Mouse (Mus musculus) kidney, embryonic 14.5 days (tissue): Measurements from ENCODE around the gene Ifitm10. TPM values are rescaled to one million over a fixed set of nuclear protein-coding genes. Genes with fewer than 3 reads are reported as not detected.

Experiments used
- ATAC-seq: fragments of 200-750 bp; cut with Nextera tagmentation; 2 replicates; pipeline ENCODE4 v1.8.0; 2017; ENCODE audit warnings: moderate number of reproducible peaks, mild to moderate bottlenecking, moderate TSS enrichment, moderate library complexity; ENCODE audit not compliant: low FRiP score, low TSS enrichment
- H3K27ac ChIP-seq: fragments of 300-500 bp; sonication (generic); 2 replicates; pipeline ENCODE4 v1.5.1; 2014; ENCODE audit warnings: low read depth, mild to moderate bottlenecking, low read length, moderate library complexity, mixed read lengths
- H3K27me3 ChIP-seq: fragments of 300-500 bp; sonication (generic); 2 replicates; pipeline ENCODE4 v1.6.1; 2014; ENCODE audit warnings: mild to moderate bottlenecking, low read length; ENCODE audit not compliant: control insufficient read depth, insufficient read depth
- H3K36me3 ChIP-seq: fragments of 300-500 bp; sonication (generic); 2 replicates; pipeline ENCODE4 v1.6.1; 2014; ENCODE audit warnings: low read length, mixed read lengths; ENCODE audit not compliant: control insufficient read depth, insufficient read depth
- H3K4me1 ChIP-seq: fragments of 300-500 bp; sonication (generic); 2 replicates; pipeline ENCODE4 v1.6.1; 2014; ENCODE audit warnings: low read length, mixed read lengths; ENCODE audit not compliant: control insufficient read depth, insufficient read depth
- H3K4me2 ChIP-seq: fragments of 300-500 bp; sonication (generic); replicated peaks from 2 replicates; pipeline ENCODE4 v1.6.1; 2014; ENCODE audit warnings: low read depth, mild to moderate bottlenecking, low read length
- H3K4me3 ChIP-seq: fragments of 300-500 bp; sonication (generic); 2 replicates; pipeline ENCODE4 v1.5.1; 2014; ENCODE audit warnings: mild to moderate bottlenecking, low read length
- H3K9ac ChIP-seq: fragments of 300-500 bp; sonication (generic); 2 replicates; pipeline ENCODE4 v1.6.1; 2014; ENCODE audit warnings: low read depth, mild to moderate bottlenecking, low read length, moderate library complexity
- H3K9me3 ChIP-seq: fragments of 300-500 bp; sonication (generic); 2 replicates; pipeline ENCODE4 v1.6.1; 2016; ENCODE audit warnings: low read length; ENCODE audit not compliant: control insufficient read depth
- WGBS: fragments of 180-500 bp; shearing (Covaris S2); extraction: QIAGEN DNeasy Blood & Tissue Kit; methylation state at CpG from one replicate; pipeline ENCODE4 v1.1.7; 2014; 5-methylcytosine and 5-hydroxymethylcytosine counted together
- polyA plus RNA-seq: library from polyadenylated mRNA; unstranded; fragments of >200 nt; fragmentation: Nextera tagmentation; extraction: Ambion mirVana; gene quantifications from 2 replicates; pipeline ENCODE4 v1.2.1, GENCODE M21; 2014

Gene Ifitm10
- polyA plus RNA-seq, 1 experiment from 2014 or later = 1.4 TPM

GRCm38 (mm10) chr7:142376096-142376495 lies 2.5 kb upstream of the Ifitm10 start:
- no peak for ATAC-seq
- Histone ChIP-seq H3K4me3 (no peak overlapping the region), H3K4me2 (no peak overlapping the region), H3K4me1 (peaks cover 4% of the 10 kb centered on the region; the same call in 1 of the 2 replicates), H3K27me3 (peaks cover 17% of the 10 kb centered on the region), H3K27ac (no peak overlapping the region), H3K9me3 (no peaks in the 10 kb centered on the region), H3K9ac (no peak overlapping the region), H3K36me3 (peaks cover 55% of the 10 kb centered on the region)
- WGBS = 65% methylated on average over 4 of the region's 4 CpGs

GRCm38 (mm10) chr7:142375261-142375724 lies 1.7 kb upstream of the Ifitm10 start:
- Histone ChIP-seq H3K9me3 (no peaks in the 10 kb centered on the region), H3K27ac (no peak overlapping the region), H3K4me1 (peaks cover 4% of the 10 kb centered on the region; the same call in 1 of the 2 replicates), H3K36me3 (peaks cover 47% of the 10 kb centered on the region), H3K4me2 (no peak overlapping the region), H3K27me3 (peaks cover 23% of the 10 kb centered on the region), H3K4me3 (no peak overlapping the region), H3K9ac (no peak overlapping the region)
- WGBS = 74% methylated on average over 6 of the region's 6 CpGs
- no peak for ATAC-seq

GRCm38 (mm10) chr7:142374413-142375015 lies 961 bp upstream of the Ifitm10 start:
- no peak overlapping the region for H3K4me3 ChIP-seq
- peaks cover 39% of the 10 kb centered on the region for H3K36me3 ChIP-seq
- H3K9ac ChIP-seq = no peak overlapping the region
- peaks cover 27% of the 10 kb centered on the region for H3K27me3 ChIP-seq
- WGBS = 93% methylated on average over 5 of the region's 5 CpGs
- H3K4me1 ChIP-seq = peaks cover 4% of the 10 kb centered on the region; the same call in 1 of the 2 replicates
- no peak overlapping the region for H3K4me2 ChIP-seq
- no peak for ATAC-seq
- H3K27ac ChIP-seq = no peak overlapping the region
- H3K9me3 ChIP-seq = no peaks in the 10 kb centered on the region

- 75% methylated on average over 5 of the region's 5 CpGs for WGBS
- no peak overlapping the region for H3K27ac ChIP-seq
- H3K4me3 ChIP-seq = no peak overlapping the region
- H3K9ac ChIP-seq = no peak overlapping the region
- no peak; the same call in 1 of the 2 replicates for ATAC-seq
- H3K36me3 ChIP-seq = peaks cover 25% of the 10 kb centered on the region
- H3K27me3 ChIP-seq = peaks cover 27% of the 10 kb centered on the region
- no peak overlapping the region for H3K4me2 ChIP-seq
- no peaks in the 10 kb centered on the region for H3K9me3 ChIP-seq
- peaks cover 4% of the 10 kb centered on the region; the same call in 1 of the 2 replicates for H3K4me1 ChIP-seq
Measured at GRCm38 (mm10) chr7:142373039-142373438, 514 bp downstream of the Ifitm10 start.

- Histone ChIP-seq H3K9ac (peak overlapping the region; percentile 42), H3K4me2 (peak overlapping the region; percentile 72), H3K9me3 (no peaks in the 10 kb centered on the region), H3K36me3 (peaks cover 15% of the 10 kb centered on the region), H3K4me1 (peaks cover 4% of the 10 kb centered on the region; the same call in 1 of the 2 replicates), H3K27ac (no peak overlapping the region), H3K27me3 (peaks cover 27% of the 10 kb centered on the region), H3K4me3 (peak overlapping the region; percentile 46)
- WGBS = 2% methylated on average over 56 of the region's 64 CpGs
- peak; percentile 40 for ATAC-seq
Measured at GRCm38 (mm10) chr7:142371768-142372661, 1.5 kb downstream of the Ifitm10 start.

- Histone ChIP-seq H3K4me3 (peak overlapping the region; percentile 46; the same call in 1 of the 2 replicates), H3K36me3 (peaks cover 9% of the 10 kb centered on the region), H3K9me3 (no peaks in the 10 kb centered on the region), H3K4me2 (peak overlapping the region; percentile 72), H3K9ac (no peak overlapping the region), H3K4me1 (peaks cover 4% of the 10 kb centered on the region; the same call in 1 of the 2 replicates), H3K27ac (no peak overlapping the region), H3K27me3 (peaks cover 27% of the 10 kb centered on the region)
- ATAC-seq = no peak
- whole genome bisulfite sequencing = 31% methylated on average over 11 of the region's 11 CpGs
Measured at GRCm38 (mm10) chr7:142371398-142371767, 2.2 kb downstream of the Ifitm10 start.

GRCm38 (mm10) chr7:142370937-142371336 lies 2.6 kb downstream of the Ifitm10 start:
- Histone ChIP-seq H3K27ac (no peak overlapping the region), H3K36me3 (peaks cover 4% of the 10 kb centered on the region; the same call in 1 of the 2 replicates), H3K4me1 (peaks cover 4% of the 10 kb centered on the region; the same call in 1 of the 2 replicates), H3K27me3 (peaks cover 27% of the 10 kb centered on the region), H3K9me3 (no peaks in the 10 kb centered on the region), H3K4me2 (no peak overlapping the region), H3K9ac (no peak overlapping the region), H3K4me3 (no peak overlapping the region)
- 84% methylated on average over 18 of the region's 18 CpGs for WGBS
- ATAC-seq = no peak

- Histone ChIP-seq H3K4me3 (no peak overlapping the region), H3K4me2 (no peak overlapping the region), H3K36me3 (no peaks in the 10 kb centered on the region), H3K27me3 (peaks cover 27% of the 10 kb centered on the region), H3K9ac (no peak overlapping the region), H3K9me3 (no peaks in the 10 kb centered on the region), H3K27ac (no peak overlapping the region), H3K4me1 (peaks cover 4% of the 10 kb centered on the region; the same call in 1 of the 2 replicates)
- no peak for ATAC-seq
- WGBS = 68% methylated on average over 6 of the region's 6 CpGs
Measured at GRCm38 (mm10) chr7:142369820-142370219, 3.7 kb downstream of the Ifitm10 start.
